Mouse (Mus musculus) layer of hippocampus, adult 2 months (tissue): Measurements from ENCODE around the gene Wdr60. TPM values are rescaled to one million over a fixed set of nuclear protein-coding genes. Genes with fewer than 3 reads are reported as not detected.

Experiments
- DNase-seq, 2 experiments: peaks; one replicate each; pipeline ENCODE4 v3.0.0; 2022; ENCODE audit warnings: low spot score in 2 of 2
- H3K27ac ChIP-seq: fragments of 200-600 bp; 2 replicates; pipeline ENCODE4 v1.8.1; 2022
- H3K4me3 ChIP-seq: fragments of 200-600 bp; 2 replicates; pipeline ENCODE4 v1.8.1; 2022; ENCODE audit warnings: mild to moderate bottlenecking
- CTCF ChIP-seq: fragments of 200-600 bp; conservative IDR thresholded peaks from 2 replicates; pipeline ENCODE4 v1.8.1; 2022; ENCODE audit warnings: antibody characterized with exemption, mild to moderate bottlenecking, moderate library complexity
- long read RNA-seq, 2 experiments: library from polyadenylated mRNA; stranded (forward); transcript quantifications; one replicate each; pipeline ENCODE4 v2.0.0; 2021; ENCODE audit warnings: borderline mapping rate in 2 of 2
- total RNA-seq, 2 experiments: library from RNA; stranded (reverse); gene quantifications; 2 replicates each; pipeline ENCODE4 v1.2.3; 2021

Wdr60 gene
- 10 to 100 TPM; 17.9 to 20.6 TPM for total RNA-seq
- long read RNA-seq, experiment 1, partial matches to known transcripts = 3 of 15 reads
- long read RNA-seq, experiment 1, other reads (novel, unspliced or antisense) = 10 of 15 reads
- long read RNA-seq, experiment 2, transcript Wdr60-201 (22 exons, 3,721 nt) = major isoform, 11 of 28 reads
- long read RNA-seq, experiment 2, partial matches to known transcripts = 4 of 28 reads
- long read RNA-seq, experiment 2, other reads (novel, unspliced or antisense) = 13 of 28 reads

DNA sequence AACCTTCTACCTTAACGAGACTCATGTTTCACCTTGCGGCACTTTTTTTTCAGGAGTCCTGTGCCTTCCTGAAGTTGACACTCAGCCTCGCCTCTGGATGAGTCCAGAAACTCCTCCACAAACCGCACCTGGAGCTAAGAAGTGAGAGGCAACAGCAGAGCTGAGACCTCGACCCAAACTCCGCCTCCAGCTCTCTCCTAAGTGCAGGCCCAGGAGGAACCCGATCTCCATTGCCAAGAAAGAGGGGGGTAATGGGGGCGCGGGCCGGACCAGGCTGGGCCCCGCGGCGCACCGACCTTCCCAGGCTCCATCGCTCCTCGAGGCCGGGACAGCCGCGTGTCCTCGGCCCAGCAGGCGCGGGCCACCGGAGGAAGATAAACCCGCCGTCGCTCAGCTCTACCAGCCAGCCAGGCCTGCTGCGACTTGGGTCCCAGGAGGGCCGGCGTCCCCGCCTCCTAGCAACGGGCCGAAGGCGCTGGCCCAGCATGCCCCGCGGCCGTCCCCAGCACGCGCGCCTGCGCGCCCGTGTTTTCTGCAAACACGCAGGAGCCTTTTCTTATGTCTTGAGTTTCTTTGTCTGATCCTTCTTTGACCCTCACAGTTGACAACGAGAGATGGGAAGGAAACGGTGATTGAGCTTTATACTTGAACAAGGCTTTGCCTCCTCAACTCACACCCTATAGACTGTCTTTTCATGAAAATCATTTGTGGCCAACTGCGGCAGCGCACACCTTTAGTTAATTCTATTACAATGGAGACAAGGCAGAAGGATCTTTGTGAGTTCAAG is at the start of gene Wdr60:
Gene Wdr60 (minus strand): TSS at position 468 of the 787 bp plus-strand sequence.
- Histone ChIP-seq H3K27ac (peak within 1 kb of the TSS; percentile 84), H3K4me3 (peak within 1 kb of the TSS; percentile 75)
- TF ChIP-seq CTCF = no peak; the same call in 1 of the 2 replicates
- peak; percentile 88 to 91 for DNase-seq

DNA sequence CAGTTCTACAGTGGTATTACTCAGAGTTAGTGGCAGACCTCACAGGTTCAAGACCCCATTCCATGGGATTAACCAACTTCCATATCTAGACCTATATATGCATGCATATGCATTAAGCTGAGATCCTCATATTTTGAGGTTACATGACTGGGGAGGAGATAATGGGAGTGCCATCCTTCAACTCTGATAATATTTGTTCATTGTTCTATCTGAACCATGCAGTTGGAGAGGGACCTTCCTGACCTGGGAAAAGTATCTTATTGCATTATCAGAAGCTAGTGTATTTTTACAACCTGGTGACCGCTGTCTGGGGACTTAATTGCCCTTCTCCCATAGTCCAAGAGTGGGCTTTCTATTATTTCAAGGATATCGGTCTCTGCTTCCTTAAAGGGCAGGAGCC is 45.8 kb upstream of the Wdr60 start:
- peak overlapping the region; percentile 71 for H3K27ac ChIP-seq
- no peak for TF ChIP-seq CTCF

DNA sequence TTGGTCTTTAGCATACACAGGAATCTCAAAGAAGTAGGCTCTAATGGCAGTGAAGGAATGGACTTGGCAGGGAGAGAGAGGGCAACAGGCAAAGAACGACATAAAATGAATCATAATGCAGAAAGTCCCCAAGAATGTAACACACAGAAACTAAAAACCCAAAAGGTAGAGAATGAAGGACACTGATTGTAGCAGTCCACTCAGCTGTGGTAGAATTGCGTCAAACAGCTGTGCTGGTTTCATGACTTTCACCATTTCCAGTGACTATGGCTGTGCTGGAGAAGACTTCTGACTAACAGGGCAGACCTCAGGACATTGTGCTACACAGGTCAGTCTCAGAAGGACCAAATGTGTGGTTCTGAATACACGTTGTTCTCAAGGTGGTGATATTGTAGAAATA is 45.0 kb upstream of the Wdr60 start:
- no peak for DNase-seq
- no peak for TF ChIP-seq CTCF
- no peak overlapping the region for H3K4me3 ChIP-seq
- H3K27ac ChIP-seq = peak overlapping the region; percentile 71; the same call in 1 of the 2 replicates

More for the DNA sequence above, 45.8 kb upstream of the Wdr60 start:
- no peak overlapping the region for H3K4me3 ChIP-seq
- no peak for DNase-seq

DNA sequence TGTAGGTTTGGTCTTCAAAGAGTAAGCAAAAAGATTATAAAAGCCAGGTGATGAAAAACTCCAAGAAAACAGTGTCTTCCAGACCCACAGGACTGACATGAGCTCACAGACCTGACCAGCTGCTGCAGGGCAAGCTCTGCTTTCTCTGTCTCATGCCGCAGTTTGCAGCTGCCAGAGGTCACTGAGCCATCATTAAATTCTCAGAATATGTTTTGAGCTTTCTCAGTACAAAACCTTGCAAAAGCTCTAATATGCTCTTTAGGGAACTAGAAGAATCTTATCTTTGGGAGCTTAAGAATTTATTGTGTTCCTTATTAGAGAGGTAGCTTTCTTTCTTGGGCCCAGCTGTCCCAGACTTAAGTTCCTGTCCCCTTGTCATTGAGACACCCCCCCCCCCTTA is 43.2 kb upstream of the Wdr60 start:
- peak overlapping the region; percentile 15; the same call in 1 of the 2 replicates for H3K27ac ChIP-seq
- TF ChIP-seq CTCF = no peak
- DNase-seq = no peak
- no peak overlapping the region for H3K4me3 ChIP-seq

DNA sequence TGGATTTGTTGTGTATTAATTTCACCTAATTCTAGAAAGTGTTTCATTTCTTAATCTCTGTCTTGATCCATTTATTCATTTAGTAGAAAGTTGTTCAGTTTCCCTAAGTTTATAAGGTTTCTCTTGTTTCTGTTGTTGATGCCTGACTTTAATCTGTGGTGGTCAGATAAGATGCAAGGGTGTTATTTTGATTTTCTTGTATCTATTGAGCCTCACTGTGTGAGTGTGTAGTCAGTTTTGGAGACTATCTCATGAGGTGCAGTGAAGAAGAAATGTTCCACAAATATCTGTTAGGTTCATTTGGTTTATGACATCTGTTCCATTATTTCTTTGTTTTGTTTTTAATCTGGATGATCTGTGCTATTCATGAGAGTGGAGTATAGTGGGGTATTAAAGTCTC is 39.4 kb upstream of the Wdr60 start:
- H3K4me3 ChIP-seq = no peak overlapping the region
- no peak for DNase-seq
- no peak overlapping the region for H3K27ac ChIP-seq
- TF ChIP-seq CTCF = no peak

DNA sequence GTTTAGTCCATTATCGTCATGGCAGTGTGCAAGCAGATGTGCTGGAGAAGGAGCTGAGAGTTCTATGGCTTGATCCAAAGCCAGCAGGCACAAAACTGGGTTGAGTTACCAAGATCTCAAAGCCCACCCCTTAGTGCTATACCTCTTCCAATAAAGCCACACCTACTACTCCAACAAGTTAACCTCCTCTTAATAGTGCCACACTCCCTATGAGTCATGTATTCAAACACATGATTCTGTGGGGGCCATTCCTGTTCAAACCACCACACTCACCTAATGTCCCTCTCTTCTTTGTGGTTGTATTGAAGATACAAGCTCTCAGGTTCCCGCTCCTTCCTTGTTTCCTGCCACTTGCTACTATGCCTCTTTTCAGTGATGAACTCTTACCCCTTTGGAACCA is 37.1 kb upstream of the Wdr60 start:
- Histone ChIP-seq H3K4me3 (no peak overlapping the region), H3K27ac (no peak overlapping the region)
- no peak for TF ChIP-seq CTCF
- DNase-seq = no peak

DNA sequence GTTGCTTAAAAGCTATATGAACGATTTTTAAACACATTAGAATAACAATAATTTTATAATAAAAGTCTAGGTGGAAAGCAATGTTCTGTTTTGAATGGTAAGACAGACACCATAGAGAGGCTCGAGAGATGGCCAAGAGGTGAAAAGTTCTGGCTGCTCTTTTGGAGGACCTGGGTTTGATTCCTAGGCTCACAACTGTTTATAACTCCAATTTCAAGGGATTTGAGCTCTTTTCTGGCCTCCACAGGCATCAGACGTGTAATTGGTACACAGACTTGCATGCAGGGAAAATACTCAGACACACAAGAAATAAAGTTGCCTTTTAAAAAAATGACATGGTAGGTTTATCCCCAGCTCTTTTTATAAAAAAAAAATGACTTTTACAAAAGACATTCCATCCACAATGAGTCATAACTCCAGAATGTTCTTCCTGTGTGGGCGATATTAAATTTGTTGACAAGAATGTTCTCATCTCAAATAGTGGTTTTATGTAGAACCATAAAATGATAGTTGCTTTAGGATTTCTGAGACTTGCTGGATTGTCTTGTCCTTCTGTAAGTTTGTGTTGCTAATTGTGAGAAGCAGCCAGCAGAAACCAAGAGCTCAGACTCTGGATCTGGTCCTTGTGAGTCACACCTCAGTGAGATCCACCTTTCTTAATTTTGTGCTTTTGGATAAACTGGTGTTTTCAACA is 30.9 kb upstream of the Wdr60 start:
- H3K4me3 ChIP-seq = no peak overlapping the region
- TF ChIP-seq CTCF = no peak
- DNase-seq = peak in 1 of 2 experiments; percentile 56
- H3K27ac ChIP-seq = peak overlapping the region; percentile 81

DNA sequence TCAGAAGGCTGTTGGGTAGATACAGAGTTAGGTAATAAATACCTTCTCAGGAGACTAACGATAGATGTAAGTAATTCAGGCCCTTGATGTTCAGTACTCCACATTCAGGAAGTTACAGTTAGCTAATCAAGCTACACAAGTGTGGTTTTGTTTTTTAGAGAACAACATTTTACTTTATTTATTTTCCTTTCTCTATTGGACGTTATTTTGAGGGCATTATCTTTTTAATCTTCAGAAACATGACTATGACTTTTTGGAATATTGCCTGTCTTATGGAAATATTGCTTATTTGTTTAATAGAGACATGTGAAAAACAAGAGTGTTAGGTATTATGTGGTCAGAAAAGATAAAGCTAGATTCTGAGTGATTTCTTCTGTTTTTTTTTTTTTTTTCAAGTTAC is 30.4 kb upstream of the Wdr60 start:
- peak overlapping the region; percentile 81 for H3K27ac ChIP-seq
- no peak for TF ChIP-seq CTCF
- no peak overlapping the region for H3K4me3 ChIP-seq
- DNase-seq = no peak

DNA sequence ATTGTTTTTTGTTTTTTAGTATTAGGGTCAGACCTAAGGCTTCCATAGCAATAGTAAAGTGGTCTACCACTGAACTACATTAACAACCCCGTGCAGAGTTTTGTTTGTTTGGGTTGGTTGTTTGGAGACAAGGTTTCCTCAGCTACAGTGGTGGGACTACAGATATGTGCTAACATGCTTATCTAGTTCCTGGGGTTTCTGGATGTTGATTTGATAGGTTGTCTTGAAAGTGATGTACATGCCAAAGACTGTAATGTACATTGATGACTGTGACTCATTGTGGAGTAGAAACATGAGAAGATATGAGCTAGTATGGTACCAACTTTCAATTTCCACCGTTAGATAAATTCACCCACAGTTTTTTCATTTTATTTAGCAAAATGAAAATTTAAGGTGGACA is 20.7 kb upstream of the Wdr60 start:
- TF ChIP-seq CTCF = no peak
- no peak overlapping the region; the same call in 1 of the 2 replicates for H3K27ac ChIP-seq
- DNase-seq = no peak
- H3K4me3 ChIP-seq = peak overlapping the region; percentile 97

DNA sequence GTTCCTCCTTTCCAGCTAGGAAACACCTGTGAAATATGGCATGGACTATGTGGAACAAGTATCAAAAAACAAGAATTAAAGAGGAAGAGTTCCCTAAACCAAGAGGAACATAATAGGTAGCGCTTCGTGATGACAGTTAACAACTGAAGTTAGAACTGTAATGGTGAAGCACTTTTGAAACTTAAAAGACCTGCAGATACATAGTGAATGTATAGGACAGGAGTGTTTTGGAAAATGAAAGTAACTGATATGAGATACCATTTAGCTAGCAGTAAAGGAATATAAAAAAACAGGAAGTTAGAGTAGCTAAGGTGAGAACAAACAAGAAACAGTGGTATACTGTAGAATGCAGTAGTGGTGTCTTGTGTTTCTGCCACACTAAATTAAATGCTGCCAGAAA is 20.0 kb upstream of the Wdr60 start:
- Histone ChIP-seq H3K27ac (0 out of 2 replicates have a peak overlapping the region, but pooled peaks have one; percentile 97), H3K4me3 (peak overlapping the region; percentile 97)
- DNase-seq = no peak
- TF ChIP-seq CTCF = no peak

DNA sequence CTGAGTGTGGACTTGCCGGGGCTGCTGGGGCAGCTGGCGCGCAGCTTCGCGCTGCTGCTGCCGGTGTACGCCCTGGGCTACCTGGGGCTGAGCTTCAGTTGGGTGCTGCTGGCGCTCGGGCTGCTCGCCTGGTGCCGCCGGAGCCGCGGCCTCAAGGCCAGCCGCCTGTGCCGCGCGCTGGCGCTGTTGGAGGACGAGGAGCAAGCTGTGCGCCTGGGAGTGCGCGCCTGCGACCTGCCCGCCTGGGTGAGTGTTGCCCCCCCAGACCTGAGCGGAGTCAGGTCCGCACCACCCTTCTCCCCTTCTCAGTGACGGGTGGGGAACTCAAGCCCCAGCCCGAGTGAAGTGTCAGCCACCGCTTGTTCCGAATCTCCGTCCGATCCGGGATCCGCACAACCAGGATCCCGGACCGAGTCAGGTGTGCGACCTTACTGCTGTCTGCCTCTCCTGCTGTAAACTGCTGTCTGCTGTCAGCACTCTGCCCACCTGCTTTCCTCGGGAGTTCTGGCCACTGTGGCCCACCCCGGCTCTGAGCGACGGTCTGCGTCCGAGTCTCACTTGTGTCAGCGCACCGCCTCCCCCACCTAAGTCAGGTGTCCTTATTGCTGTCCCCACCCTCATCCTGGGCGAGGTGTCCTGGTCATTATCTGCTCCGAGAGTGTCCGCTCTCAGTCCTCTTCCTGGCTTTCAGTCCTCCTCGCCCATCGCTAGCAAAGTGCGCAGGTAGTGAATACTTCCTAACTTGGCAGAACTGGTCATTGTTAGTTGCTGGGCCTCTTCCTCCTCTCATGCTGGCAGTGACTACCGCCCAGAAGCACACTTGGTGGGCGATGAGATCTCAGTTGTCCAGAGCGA is 18.8 kb upstream of the Wdr60 start:
- peak overlapping the region; percentile 97 for H3K27ac ChIP-seq
- DNase-seq = peak in 1 of 2 experiments; percentile 32
- TF ChIP-seq CTCF = no peak
- H3K4me3 ChIP-seq = peak overlapping the region; percentile 97

DNA sequence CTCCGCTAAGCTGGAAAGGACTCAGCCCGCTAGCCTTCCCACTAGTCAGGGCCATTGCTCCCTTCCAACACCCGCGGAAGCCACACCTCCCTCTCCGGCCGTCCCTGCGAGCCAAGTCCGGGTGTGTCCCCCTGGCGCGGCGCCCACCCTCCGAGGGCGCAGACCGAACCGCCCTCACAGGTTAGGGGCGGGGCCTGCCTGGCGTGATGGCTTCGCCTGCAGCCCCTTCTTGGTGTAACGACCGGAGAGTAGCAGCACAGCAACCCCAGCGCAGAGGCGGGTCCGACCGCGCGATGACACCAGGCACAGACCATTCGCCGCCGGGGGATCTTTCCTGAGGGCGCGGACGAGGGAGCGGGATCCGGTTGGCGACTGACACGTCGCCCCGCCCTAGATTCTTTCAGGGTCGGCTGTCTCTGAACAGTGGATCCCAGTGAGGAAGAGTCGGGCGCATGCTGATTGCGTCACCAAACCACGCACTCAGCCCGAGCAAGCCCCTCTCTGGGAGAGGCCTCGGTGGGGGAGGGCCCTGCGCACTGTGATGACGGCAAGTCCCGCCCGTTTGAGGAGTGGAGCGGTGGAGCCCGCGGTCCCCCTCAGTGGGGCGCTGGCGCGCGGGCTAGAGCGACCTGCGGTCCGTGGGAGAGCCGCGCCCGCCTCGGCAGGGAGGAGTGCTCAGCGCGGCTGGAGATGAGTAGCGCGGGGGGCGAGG is 18.0 kb upstream of the Wdr60 start, which contains the start of gene Esyt2:
Gene Esyt2 (plus strand): TSS at position 544 of the 712 bp plus-strand sequence.
- TF ChIP-seq CTCF = peak; percentile 71
- Histone ChIP-seq H3K27ac (peak within 1 kb of the TSS; percentile 97), H3K4me3 (peak within 1 kb of the TSS; percentile 97)
- peak; percentile 100 for DNase-seq
